Mouse (Mus musculus) cerebellum, adult 2 months (tissue): ENCODE results near the gene Vti1b.

Experiments
- CTCF ChIP-seq: fragments of 200-500 bp; IDR thresholded peaks from 2 replicates; pipeline ENCODE4 v1.5.1; 2011; ENCODE audit warnings: low read depth, mild to moderate bottlenecking, control low read depth, low read length, moderate library complexity, borderline replicate concordance; ENCODE audit not compliant: insufficient read depth
- POLR2A ChIP-seq: fragments of 200-500 bp; IDR thresholded peaks from 2 replicates; pipeline ENCODE4 v1.6.1; 2011; ENCODE audit warnings: low read length, control low read depth, borderline replicate concordance; ENCODE audit not compliant: insufficient read depth

DNA sequence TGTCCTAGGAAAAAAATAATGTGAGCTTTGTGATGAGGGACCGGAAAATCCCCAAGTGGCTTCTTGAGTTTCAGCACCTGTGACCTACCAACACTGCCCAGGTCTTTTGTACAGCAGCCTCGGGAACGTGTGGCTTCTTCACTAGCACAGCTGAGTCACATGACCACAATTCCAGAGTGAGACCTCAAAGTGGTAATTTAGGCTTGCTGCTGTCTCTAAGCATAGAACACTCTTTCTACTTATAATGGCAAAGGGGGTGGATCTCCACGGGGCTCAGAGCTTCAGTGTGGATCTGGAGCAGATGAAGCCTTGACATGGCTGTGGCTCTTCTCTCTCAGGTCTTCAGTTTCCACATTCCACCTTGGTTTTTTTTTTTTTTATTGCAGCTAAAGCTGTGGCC is 37.4 kb downstream of the Vti1b start:
- TF ChIP-seq CTCF (no peak), POLR2A (no peak)
